Mouse (Mus musculus) heart, postnatal 14 days (tissue): Measurements from ENCODE around the gene Lrrc46. TPM values are rescaled to one million over a fixed set of nuclear protein-coding genes. Genes with fewer than 3 reads are reported as not detected.

Experiments used
- DNase-seq, 2 experiments: peaks; one replicate each; pipeline ENCODE4 v3.0.0; 2021 to 2022
- intact Hi-C: fragments of 180-260 bp; cut with DNase I; formaldehyde crosslinking; loops from one replicate; pipeline ENCODE4 v1.15.1; 2025
- long read RNA-seq, 2 experiments: library from polyadenylated mRNA; stranded (forward); transcript quantifications; one replicate each; pipeline ENCODE4 v2.0.0; 2021
- total RNA-seq, 2 experiments: library from RNA; stranded (reverse); gene quantifications; 2 replicates each; pipeline ENCODE4 v1.2.3; 2021

Lrrc46 gene
- under 1 TPM; 0.27 to 0.69 TPM for total RNA-seq
- long read RNA-seq, experiment 1, partial matches to known transcripts, result 0 of 1 reads
- long read RNA-seq, experiment 1, other reads (novel, unspliced or antisense), result 1 of 1 reads
- long read RNA-seq, experiment 2, result 0 reads

GRCm38 (mm10) chr11:97041022-97041899 is at the start of gene Lrrc46, which contains the start of gene Mrpl10:
Lrrc46 (minus strand) TSS chr11:97041407.
Mrpl10 (plus strand) TSS chr11:97041560.
- intact Hi-C loops, result no loop called here
- peak; percentile 92 to 93 for DNase-seq

- no peak for DNase-seq
- intact Hi-C loops, result no loop called here
Observed at GRCm38 (mm10) chr11:97086365-97086764, 45.2 kb upstream of the Lrrc46 start.

GRCm38 (mm10) chr11:97084821-97085505 is 43.8 kb upstream of the Lrrc46 start:
- intact Hi-C loops, result no loop called here
- no peak for DNase-seq

DNA sequence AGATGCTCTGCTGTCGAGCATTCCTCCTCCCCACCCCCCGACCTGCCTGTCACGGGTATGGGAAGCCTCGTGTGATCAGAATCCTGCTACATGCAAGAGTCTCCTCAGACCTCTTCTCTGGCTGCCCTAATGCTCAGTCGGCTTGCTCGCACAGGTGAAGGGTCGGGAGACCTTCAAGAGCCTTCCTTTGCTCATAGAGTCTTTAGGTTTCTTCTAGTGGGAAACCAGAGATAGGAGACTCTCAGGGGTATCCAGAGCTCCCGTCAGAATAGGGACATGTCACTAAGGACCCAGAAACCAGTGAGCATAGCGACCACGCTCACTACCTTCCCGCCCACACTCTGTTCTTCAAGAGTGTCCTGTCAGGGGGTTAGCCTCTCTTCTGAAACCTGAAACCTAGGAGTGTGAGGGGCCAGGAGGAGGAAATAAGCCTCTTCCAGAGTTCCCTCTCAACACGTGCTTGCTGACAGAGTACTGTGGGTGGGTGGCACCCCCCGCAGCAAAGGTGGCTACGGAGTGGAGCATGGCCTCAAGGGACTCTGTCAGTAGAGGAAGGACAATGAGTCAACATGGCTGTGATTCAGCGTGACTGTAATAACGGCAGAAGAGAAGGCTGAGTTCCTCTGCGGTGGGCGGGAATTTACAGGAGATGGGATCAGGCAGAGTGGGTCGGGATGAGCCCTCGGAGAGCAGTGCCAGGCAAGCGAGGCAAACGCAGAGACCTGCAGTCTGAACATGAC is 42.4 kb upstream of the Lrrc46 start:
- intact Hi-C loops, result no loop called here
- no peak for DNase-seq

DNA sequence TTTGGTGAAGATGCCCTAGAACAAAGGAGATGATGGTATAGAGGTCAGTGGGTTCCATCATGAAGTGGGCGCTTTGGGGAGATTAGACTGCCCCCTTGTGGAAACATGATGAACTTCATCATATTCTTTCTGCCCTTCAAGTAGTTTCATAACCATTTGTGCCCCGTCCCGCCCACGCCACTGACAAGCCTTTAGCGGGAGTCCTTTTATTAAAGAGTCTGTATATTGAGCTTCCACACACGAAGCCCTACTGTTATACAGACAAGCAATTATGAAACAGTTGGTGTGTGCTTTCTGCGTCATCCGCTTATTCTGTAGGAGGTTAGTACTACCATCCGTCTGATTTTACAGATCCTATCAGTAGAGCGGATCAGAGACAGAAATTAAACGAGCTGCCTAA is 41.8 kb upstream of the Lrrc46 start:
- DNase-seq, result peak; percentile 39 to 57
- intact Hi-C loops, result no loop called here

- intact Hi-C loops, result no loop called here
- DNase-seq, result no peak
Observed at GRCm38 (mm10) chr11:97080291-97080690, 39.1 kb upstream of the Lrrc46 start.

DNA sequence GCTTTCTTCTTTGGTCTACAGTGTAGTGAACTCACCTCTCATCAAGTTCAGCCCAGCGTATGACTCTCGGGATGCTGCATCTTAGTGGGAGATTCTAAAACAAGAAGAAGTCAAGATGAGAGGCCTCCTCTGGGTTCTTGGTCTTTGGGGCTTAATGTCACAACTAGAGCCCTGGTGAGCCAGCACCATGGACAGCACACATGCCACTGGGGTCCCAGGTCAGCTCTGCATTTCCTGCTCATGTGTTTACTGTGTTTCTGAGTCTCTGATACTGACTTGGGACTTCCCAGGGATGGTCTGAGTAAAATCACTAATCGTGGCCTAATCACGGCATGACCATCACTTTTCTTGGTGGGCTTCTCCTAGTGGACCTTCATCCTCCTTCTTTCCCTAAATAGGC is 37.5 kb upstream of the Lrrc46 start:
- peak in 1 of 2 experiments; percentile 40 for DNase-seq
- intact Hi-C loops, result loop anchor here (10.0 kb wide), 1 partner anchor 246 kb away; no protein-coding TSS in a partner anchor

DNA sequence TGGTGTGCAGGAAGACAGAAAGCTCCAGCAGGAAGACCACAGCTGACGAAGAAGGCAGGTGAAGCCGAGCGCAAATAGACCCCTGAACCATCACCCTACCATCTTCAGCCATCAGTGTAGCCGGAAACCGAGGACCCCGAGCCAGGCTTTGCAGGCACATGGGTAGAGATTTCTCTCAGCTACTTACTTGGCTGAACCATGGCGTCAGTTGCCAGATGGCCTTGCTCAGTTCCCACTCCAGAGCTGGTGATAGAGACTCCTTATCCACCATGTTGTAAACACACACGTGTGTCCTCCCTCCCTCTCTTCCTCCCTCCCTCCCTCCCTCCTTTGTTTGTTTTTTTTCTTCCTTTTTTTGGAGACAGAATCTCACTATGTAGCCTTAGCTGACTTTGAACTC is 33.0 kb upstream of the Lrrc46 start:
- DNase-seq, result no peak
- intact Hi-C loops, result loop anchor here (10.0 kb wide), 1 partner anchor 251 kb away; no protein-coding TSS in a partner anchor

DNA sequence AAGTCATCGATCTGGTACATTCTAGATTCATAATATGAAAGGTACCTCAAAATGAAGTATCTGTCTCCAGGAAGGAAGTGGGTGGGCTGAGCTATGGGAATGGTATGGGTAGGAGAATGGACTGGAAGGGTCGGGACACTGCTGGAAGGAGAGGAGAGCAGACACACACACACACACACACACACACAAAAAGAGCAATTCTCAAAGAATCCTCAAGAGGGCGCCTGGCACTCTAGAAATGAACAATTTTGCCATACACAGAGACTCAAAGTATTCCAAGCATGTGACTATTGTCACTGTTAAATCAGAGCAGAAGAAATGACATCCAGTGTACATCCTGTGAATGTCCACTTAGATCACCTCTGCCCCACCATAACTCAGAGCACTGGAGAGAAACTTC is 31.3 kb upstream of the Lrrc46 start:
- intact Hi-C loops, result loop anchor here (2.0 to 10.0 kb wide), 3 partner anchors 74 to 252 kb away; no protein-coding TSS in a partner anchor
- peak; percentile 32 to 55 for DNase-seq

DNA sequence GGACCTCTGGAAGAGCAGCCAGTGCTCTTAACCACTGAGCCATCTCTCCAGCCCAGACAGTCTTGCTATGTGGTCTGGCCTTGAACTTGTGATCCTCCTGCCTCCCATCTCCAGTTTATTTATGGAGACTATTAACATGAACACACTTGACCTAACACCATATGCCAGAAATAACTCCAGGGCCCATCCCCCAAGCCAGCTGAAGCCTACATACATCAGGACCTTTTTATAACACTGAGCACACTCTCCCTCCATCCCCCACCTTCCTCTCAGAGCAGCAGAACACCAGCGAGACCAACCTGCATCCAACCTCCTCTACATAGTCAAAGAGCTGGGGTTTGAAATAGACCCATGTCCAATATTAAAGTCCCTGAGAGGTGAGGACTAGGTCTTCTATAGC is 29.9 kb upstream of the Lrrc46 start:
- DNase-seq, result peak in 1 of 2 experiments; percentile 21
- intact Hi-C loops, result loop anchor here (10.0 kb wide), 1 partner anchor 254 kb away; no protein-coding TSS in a partner anchor

DNA sequence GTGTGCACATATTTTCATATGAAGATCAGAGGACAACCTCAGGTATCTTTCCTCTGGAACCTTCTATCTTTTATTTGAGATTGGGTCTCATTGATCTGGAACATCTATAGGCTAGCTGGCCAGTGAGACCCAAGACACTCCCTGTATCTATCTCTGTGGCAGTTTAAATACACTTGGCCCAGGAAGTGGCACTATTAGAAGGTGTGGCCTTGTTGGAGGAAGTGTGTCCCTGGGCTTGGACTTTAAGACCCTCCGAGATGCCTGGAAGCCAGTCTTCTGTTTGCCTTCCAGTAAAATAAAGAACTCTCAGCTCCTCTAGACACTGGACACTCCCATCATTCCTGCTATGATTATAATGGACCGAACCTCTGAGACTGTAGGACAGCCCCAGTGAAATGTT is 28.6 kb upstream of the Lrrc46 start:
- no peak for DNase-seq
- intact Hi-C loops, result loop anchor here (10.0 kb wide), 1 partner anchor 255 kb away; no protein-coding TSS in a partner anchor

- DNase-seq, result no peak
- intact Hi-C loops, result no loop called here
Observed at GRCm38 (mm10) chr11:97069333-97069732, 28.1 kb upstream of the Lrrc46 start.

GRCm38 (mm10) chr11:97066656-97067360 is 25.6 kb upstream of the Lrrc46 start:
- no peak for DNase-seq
- intact Hi-C loops, result no loop called here

DNA sequence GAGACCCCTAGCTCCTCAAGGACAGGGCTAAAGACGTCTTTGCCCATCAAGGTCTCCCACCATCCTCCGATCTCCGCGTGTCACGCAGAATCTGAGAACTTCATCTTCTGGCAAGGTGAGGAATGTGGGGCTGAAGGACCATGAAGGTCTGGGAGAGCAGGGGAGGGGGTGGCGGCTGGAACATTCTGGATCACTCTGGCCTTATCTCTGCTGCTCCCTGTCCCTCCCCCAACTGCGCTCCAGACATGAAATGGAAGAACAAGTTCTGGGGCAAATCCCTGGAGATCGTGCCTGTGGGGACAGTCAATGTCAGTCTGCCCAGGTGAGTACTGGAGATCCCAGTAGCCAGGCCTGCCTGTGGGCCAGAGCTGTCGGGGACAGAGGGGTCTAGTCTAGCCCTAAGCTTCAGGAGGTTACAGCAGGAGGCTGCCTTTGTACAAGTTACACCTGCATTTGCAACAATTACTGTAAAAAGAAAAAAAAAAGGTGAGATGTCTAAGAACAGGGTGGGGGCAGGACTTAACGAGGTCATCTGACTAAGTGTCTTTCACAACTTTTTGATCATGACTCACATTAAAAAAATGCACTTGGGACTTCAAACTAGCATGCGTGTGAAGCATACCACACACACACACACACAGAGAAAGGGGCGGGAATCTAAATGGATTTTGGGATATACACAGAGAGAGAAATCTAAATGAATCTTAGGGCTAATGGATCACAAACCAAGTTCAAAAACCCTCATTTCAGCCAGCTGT is 24.5 kb upstream of the Lrrc46 start:
- intact Hi-C loops, result no loop called here

DNA sequence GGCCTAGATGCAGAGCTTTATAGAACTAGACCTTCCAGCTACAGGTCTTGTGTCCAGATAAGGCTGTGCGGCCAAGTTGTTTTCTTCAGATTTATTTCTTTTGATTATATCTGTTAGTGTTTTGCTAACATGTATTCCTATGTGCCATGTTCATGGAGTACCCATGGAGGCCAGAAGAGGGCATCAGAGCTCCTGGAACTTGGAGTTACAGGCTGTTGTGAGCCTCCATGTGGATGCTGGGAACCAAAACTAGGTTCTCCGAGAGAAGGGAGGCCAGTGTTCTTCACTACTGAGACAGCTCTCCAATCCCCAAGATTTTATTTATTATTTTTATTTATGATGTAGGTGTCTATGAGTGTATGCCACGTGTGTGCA is 22.7 kb upstream of the Lrrc46 start:
- DNase-seq, result no peak
- intact Hi-C loops, result no loop called here

More for the DNA sequence above, 24.5 kb upstream of the Lrrc46 start:
- DNase-seq, result no peak

DNA sequence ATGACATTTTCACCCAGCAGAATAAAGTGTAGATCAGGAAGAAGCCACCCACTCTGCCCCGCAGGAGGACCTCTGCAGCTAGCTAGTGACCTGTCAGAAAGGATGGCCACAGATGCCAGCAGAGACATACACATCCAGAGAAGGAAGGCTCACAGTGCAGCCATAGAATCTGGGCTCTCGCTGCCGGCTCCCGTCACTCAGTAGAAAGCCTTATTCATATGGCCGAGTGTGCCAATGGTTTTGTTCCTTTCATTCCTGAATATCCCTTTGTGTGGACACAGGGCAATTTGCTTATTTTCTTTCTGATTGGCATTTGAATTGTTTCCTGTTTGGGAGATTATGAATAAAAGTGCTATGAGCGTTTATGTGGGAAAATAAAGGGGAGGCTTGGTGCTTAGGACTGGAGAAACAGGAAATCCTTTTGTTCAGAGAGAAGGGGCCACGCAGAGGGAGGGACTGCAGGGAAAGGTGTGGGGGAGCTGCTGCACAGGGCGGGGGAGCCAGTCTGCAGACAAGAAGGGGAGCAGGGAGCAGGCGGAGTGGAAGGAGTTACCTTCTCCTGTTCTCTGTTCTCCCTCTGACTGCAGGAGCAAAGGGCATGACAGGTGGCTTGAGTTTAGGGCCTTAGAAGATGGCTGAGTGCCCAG is 22.2 kb upstream of the Lrrc46 start:
- DNase-seq, result no peak
- intact Hi-C loops, result no loop called here

DNA sequence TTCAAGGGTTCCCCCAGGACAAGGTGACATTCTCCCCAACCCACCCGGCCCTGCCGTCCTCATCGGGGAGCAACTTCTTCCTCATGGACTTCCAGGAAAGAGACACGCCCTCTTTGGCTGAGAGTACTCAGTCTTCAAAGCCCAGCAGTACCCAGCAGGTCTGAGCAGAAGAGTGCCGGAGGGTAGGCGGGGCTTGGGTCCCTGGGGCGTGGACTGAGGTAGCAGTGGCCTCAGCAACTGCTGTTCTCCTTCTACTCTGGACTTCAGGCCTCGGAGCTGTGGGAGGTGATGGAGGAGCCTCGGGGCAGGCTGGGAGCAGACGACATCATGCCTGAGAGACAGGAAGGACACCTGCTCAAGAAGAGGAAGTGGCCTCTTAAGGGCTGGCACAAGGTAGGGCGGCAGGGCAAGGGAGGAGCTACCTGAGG is 11.0 kb upstream of the Lrrc46 start:
- intact Hi-C loops, result no loop called here
- DNase-seq, result no peak

GRCm38 (mm10) chr11:97050944-97051586 is 9.9 kb upstream of the Lrrc46 start:
- no peak for DNase-seq
- intact Hi-C loops, result no loop called here
